Mouse (Mus musculus): ENCODE measurements around the gene Mospd3.

DNA sequence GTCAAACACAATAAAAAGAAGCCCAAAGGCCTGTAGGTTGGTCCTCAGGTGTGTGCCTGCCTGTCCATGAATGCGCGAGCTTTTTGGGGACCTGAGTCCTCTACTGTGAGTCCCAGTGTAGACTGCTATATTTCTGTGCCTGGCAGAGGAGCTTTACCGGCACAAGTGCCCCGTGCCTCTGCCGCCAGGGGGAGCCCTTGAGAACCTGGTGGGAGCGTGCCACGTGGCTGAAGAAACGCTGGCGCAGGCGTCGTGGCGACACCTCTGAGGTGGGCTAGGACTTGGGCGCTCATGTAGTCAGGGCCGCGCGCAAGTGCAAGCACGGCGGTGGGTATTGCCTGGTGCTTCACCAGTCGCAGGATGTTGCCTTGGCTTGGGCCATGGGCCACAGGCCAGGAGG lies 40.2 kb upstream of the Mospd3 start, which contains the start of gene Sap25:
- TF ChIP-seq CTCF (IDR thresholded peaks at IDR 0.05; ENCODE audit: low read depth): 0 out of 2 replicates have a peak, but pooled peaks have one; percentile 12
- no peak for TF ChIP-seq EP300 (IDR thresholded peaks at IDR 0.05; ENCODE audit: low read depth)
